Mouse (Mus musculus): ENCODE measurements around the gene Tbc1d10a.

GRCm38 (mm10) chr11:4231435-4231834, 44.8 kb downstream of the Tbc1d10a start:
- TF ChIP-seq CTCF (IDR thresholded peaks at IDR 0.05; ENCODE audit: borderline replicate concordance, extremely low read depth, insufficient read depth, insufficient read length) (no peak), POLR2A (IDR thresholded peaks at IDR 0.05; ENCODE audit: borderline replicate concordance, extremely low read depth, insufficient read depth, insufficient read length, poor library complexity, severe bottlenecking) (no peak)

Measured in brain, embryonic 14.5 days (tissue).